Mouse (Mus musculus): Measurements from ENCODE around the gene Strn. TPM values are rescaled to one million over a fixed set of nuclear protein-coding genes. Genes with fewer than 3 reads are reported as not detected.

The Strn gene
- polyA plus RNA-seq, 1 experiment from 2014 or later: 5.6 TPM

DNA sequence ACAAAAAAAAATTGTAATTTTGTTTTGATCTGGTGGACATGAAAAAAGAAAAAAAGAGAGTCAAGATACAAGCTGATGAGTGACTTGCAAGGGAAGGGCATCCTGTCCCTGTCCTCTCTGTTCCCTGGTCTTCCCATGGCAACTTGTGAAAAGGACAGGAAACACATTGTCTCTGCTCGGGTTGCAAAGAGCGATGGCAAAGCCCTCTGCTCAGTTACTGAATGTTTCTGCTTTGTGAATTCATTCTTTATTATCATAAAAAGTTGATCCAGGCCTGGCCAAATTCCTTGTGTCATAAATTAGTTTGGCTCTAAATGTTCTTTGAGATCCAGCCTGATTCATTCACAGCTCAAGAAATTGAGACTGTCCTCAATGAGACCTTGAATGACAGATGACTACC, 775 bp upstream of the Strn start:
- ATAC-seq (replicated peaks; ENCODE audit: low FRiP score): no peak
- Histone ChIP-seq H3K4me3 (replicated peaks) (no peak overlapping the region), H3K27me3 (no peaks in the 10 kb centered on the region), H3K27ac (peak overlapping the region; percentile 52; the same call in 1 of the 2 replicates), H3K4me2 (no peak overlapping the region), H3K4me1 (peaks cover 21% of the 10 kb centered on the region), H3K36me3 (no peaks in the 10 kb centered on the region), H3K9me3 (replicated peaks) (no peaks in the 10 kb centered on the region), H3K9ac (no peak overlapping the region)
- 27% methylated on average over 2 of the region's 2 CpGs for WGBS

DNA sequence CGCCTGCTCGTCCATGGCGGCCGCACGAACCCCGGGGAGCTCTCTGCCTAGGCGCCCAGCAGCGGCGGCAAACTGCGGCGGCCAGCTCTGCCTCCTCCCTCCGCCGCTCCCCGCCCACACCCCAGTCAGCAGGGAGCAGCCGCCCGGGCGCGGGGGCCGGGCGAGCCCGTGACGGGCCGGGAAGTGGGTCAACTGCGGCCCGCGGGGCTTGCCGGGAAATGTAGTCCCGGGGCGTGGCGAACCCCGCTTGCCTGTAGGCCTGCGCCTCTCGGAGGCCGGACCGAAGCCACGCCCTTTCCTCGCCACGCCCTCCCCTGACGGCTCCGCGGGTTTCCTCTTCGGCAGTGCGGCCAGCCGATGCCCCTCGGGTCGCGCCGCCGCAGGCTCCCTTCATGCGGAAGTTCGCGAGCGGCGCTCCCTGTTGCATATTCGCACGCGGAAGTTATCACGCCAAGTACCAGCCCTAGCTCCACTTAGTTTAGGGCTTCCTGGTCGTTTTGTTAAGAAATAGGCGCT, 465 bp downstream of the Strn start:
- Histone ChIP-seq H3K9ac (peak overlapping the region; percentile 89), H3K36me3 (no peaks in the 10 kb centered on the region), H3K4me1 (peaks cover 26% of the 10 kb centered on the region), H3K27me3 (no peaks in the 10 kb centered on the region), H3K9me3 (replicated peaks) (no peaks in the 10 kb centered on the region), H3K4me2 (peak overlapping the region; percentile 83), H3K4me3 (replicated peaks) (peak overlapping the region; percentile 98), H3K27ac (peak overlapping the region; percentile 96)
- peak; percentile 99 for ATAC-seq (replicated peaks; ENCODE audit: low FRiP score)
- under 1% methylated on average over 59 of the region's 60 CpGs for WGBS

DNA sequence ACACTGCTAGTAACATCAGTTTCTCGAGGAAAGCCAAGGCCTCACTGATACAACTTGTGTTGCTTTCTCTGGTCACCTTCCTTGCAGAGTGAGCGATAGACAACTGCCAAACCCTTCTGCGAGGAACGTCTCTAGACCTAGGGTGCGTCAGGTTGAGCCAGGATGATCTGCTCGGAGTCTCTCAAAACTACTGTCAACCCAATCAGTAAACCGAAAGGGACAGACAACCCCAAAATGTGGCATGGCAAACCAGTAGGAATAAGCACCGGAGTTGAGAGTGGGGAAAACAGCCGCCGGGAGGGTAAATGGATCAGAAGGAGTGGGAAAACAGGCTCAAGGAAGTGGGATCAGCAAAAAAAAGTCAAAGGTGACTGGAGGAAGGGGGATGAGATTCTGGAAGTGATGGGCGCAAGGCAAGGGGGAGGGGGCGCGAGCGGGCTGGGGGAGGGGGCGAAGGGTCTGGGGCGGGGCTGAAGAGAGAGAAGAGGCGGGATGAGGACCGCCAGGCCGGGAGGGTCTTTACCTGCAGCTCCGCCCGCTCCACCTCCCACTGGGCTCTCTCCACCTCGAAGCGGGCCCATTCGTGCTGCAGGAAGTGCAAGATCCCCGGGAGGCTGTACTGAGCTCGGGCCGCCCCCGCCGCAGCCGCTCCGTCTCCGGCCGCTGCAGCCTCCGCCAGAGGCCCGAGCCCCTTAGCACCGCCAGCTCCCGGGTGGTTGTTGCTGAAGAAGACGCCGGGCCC, 1.1 kb downstream of the Strn start:
- H3K9ac ChIP-seq: peak overlapping the region; percentile 89
- H3K4me1 ChIP-seq: peaks cover 26% of the 10 kb centered on the region
- H3K36me3 ChIP-seq: no peaks in the 10 kb centered on the region
- under 1% methylated on average over 33 of the region's 39 CpGs for WGBS
- peak; percentile 87 for ATAC-seq (replicated peaks; ENCODE audit: low FRiP score)
- H3K4me2 ChIP-seq: peak overlapping the region; percentile 83
- peak overlapping the region; percentile 98 for H3K4me3 ChIP-seq (replicated peaks)
- no peaks in the 10 kb centered on the region for H3K9me3 ChIP-seq (replicated peaks)
- peak overlapping the region; percentile 96 for H3K27ac ChIP-seq
- no peaks in the 10 kb centered on the region for H3K27me3 ChIP-seq

DNA sequence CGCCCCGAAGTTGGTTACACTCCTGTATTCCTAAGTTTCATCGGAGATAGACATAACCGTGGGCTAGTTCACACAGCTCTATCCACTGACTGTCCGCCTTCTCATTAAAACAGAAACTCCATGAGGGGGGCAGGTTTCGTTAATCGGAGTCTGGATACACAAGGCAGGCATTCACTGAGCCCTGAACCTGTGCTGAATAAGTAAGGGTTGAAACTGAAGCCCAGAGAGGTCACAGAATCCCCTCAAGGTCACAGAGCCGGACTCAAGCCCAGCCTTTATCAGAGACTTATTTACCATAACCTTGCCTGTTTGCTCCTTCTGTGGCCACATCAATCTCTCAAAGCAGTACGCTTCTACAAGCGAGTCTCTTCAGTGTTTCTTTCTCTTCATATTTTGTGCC, 2.2 kb downstream of the Strn start:
- Histone ChIP-seq H3K36me3 (no peaks in the 10 kb centered on the region), H3K27ac (no peak overlapping the region), H3K4me3 (replicated peaks) (peak overlapping the region; percentile 98), H3K9ac (no peak overlapping the region), H3K27me3 (no peaks in the 10 kb centered on the region), H3K9me3 (replicated peaks) (no peaks in the 10 kb centered on the region), H3K4me1 (peaks cover 26% of the 10 kb centered on the region), H3K4me2 (peak overlapping the region; percentile 83)
- 70% methylated on average over 10 of the region's 10 CpGs for WGBS
- ATAC-seq (replicated peaks; ENCODE audit: low FRiP score): no peak

DNA sequence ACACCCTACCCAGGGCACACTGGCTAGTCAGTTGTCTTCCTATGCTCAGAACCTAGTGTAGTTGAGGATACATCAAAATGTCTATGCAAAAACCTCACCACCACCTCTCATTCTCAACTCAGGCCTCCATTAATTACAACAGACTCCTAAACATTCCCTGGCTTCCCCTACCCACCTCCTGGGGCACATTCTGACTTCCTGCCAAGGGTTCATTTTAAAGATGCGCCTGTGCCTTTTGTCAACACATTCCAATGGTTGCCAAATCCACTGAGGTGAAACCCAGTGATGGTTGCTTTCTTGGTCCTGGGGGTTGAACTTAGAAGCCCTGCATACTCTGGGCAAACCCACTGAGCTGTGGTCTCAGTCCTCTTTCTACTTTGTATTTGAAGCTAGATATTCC, 4.9 kb downstream of the Strn start:
- H3K27ac ChIP-seq: no peak overlapping the region
- H3K9ac ChIP-seq: no peak overlapping the region
- H3K4me1 ChIP-seq: peaks cover 25% of the 10 kb centered on the region
- no peaks in the 10 kb centered on the region for H3K27me3 ChIP-seq
- H3K4me2 ChIP-seq: no peak overlapping the region
- H3K4me3 ChIP-seq (replicated peaks): no peak overlapping the region
- H3K36me3 ChIP-seq: no peaks in the 10 kb centered on the region
- H3K9me3 ChIP-seq (replicated peaks): no peaks in the 10 kb centered on the region
- no peak for ATAC-seq (replicated peaks; ENCODE audit: low FRiP score)
- 78% methylated on average over 1 of the region's 1 CpGs for WGBS

DNA sequence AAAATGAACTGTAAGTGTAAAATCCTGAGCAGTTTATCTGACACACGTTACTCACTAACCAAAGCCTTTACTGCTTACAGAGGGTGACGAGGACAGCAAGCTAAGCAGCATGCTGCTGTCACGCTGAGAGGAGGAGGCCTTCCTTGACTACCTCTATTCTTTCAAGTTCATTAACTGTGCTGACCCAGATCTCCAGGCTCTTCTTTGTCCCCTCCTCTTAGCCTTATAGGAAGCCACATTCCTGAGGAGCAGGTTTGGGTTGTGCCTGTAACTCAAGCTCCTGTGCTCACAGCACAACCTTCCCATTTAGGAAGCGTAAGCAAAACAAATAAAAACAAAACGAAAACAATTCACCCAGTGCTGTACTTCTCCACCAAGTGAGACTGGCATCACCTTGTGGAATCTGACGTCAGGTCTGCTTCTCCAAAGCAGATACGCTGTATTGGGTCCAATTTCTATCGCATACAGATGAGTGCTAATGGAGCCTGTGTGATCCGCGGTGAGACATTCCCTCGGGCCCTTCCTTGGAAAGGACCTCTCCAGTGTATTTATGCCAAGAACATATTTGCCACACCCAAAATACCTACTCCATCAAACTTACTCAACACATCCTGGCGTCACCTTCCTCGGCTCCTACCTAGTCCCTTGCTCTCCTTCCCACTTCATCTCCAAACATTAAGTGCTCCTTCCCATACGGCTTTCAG, 10.1 kb downstream of the Strn start:
- ATAC-seq (replicated peaks; ENCODE audit: low FRiP score): peak; percentile 87
- H3K9ac ChIP-seq: no peak overlapping the region
- peak overlapping the region; percentile 37; the same call in 1 of the 2 replicates for H3K27ac ChIP-seq
- H3K4me1 ChIP-seq: peaks cover 16% of the 10 kb centered on the region
- no peak overlapping the region for H3K4me3 ChIP-seq (replicated peaks)
- 59% methylated on average over 14 of the region's 14 CpGs for WGBS
- H3K27me3 ChIP-seq: no peaks in the 10 kb centered on the region
- no peaks in the 10 kb centered on the region for H3K9me3 ChIP-seq (replicated peaks)
- H3K4me2 ChIP-seq: 0 out of 2 replicates have a peak overlapping the region, but pooled peaks have one; percentile 17
- no peaks in the 10 kb centered on the region for H3K36me3 ChIP-seq

DNA sequence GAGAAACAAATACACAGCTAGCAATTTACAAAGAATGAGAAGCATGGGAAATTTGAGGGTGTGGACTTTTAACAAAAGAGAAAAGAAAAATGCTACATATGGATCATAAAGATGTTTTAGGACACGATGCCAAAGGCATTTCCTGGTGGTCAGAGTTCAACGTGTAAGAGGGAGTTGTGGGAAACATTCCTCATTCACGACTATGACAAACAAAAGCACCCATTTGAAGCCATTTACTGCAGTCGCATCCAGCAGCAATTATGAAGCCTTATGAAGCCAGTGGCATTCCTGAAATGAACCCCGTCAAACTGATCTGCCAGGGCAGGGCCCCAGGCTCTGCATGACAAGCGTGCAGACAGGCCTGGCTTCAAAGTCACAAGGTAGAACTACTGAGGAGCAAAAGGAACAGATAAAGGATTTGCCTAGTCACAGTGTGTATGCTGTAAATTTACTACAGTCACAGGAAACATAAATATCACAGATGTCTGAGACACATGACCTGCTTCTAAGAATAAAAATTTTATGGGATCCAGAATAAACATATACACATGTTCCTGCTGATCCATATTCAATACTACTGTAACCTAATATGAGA, 12.4 kb downstream of the Strn start:
- Histone ChIP-seq H3K9ac (no peak overlapping the region), H3K36me3 (no peaks in the 10 kb centered on the region), H3K9me3 (replicated peaks) (no peaks in the 10 kb centered on the region), H3K27ac (peak overlapping the region; percentile 49), H3K4me1 (peaks cover 16% of the 10 kb centered on the region), H3K4me2 (no peak overlapping the region), H3K4me3 (replicated peaks) (no peak overlapping the region), H3K27me3 (no peaks in the 10 kb centered on the region)
- WGBS: 47% methylated on average over 6 of the region's 6 CpGs
- ATAC-seq (replicated peaks; ENCODE audit: low FRiP score): 0 out of 2 replicates have a peak, but pooled peaks have one; percentile 57

DNA sequence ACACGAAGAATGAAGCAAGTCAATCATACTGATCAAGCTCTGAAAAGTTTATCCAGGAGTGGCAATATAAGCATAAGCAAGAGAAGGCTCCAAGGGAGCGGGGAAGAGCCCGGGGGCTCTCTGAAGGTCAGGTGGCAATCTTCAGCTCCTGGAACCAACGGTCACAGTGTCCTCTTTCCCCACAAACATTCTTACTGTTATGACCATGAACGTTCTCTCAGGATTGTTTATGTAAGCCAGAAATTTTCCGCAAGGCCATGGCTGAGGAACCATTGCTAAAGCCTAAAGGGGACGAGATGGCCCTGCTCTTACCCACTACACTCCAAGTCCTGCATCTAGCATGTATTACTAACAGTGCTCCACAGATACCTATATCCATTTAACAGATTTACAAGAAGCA, 15.3 kb downstream of the Strn start:
- WGBS: 82% methylated on average over 7 of the region's 7 CpGs
- peaks cover 10% of the 10 kb centered on the region for H3K4me1 ChIP-seq
- no peak overlapping the region for H3K9ac ChIP-seq
- H3K27me3 ChIP-seq: no peaks in the 10 kb centered on the region
- peaks cover 9% of the 10 kb centered on the region for H3K36me3 ChIP-seq
- no peak overlapping the region for H3K27ac ChIP-seq
- no peak overlapping the region for H3K4me2 ChIP-seq
- H3K9me3 ChIP-seq (replicated peaks): no peaks in the 10 kb centered on the region
- no peak overlapping the region for H3K4me3 ChIP-seq (replicated peaks)
- ATAC-seq (replicated peaks; ENCODE audit: low FRiP score): no peak

DNA sequence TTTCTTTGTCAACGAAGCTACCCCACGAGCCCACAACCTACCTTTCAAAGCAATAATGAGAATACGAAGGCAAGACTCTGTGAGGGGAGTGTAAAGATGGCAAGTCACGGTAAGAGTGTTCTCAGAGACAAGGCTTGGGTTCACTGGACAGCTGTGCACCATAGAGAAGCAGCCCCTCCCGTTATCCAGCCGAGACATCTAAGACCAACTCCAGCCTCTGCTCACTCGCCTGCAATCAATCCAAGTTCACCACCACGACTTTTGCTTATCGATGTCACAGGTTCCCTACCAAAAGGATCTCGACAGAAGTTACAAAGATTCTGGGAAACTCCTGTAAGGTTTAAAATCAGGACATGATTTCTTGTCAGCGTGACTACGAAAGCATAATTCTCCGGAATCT, 17.9 kb downstream of the Strn start:
- H3K4me3 ChIP-seq (replicated peaks): no peak overlapping the region
- H3K9me3 ChIP-seq (replicated peaks): no peaks in the 10 kb centered on the region
- H3K4me1 ChIP-seq: no peaks in the 10 kb centered on the region
- no peaks in the 10 kb centered on the region for H3K27me3 ChIP-seq
- H3K4me2 ChIP-seq: no peak overlapping the region
- H3K27ac ChIP-seq: no peak overlapping the region
- peaks cover 9% of the 10 kb centered on the region for H3K36me3 ChIP-seq
- H3K9ac ChIP-seq: no peak overlapping the region
- no peak for ATAC-seq (replicated peaks; ENCODE audit: low FRiP score)
- 90% methylated on average over 13 of the region's 13 CpGs for WGBS

DNA sequence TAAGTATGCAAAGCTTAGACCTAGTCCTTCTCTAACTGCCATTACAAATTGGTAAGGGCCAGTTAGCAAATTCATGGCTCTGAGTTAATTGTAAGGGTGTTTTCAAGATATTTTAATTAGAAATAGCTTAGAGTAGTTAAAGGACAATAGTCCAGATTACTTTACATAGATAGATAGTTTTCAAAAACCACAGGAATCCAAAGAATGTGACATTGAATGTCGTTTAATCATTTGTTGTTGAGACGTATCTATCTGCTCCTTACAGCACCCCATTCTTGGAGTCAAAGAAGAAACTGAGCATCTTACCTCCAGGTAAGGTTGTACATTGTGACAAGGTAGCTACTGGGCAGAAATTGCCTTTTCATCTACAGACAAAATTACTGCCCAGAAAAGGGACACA, 26.7 kb downstream of the Strn start:
- Histone ChIP-seq H3K36me3 (peaks cover 6% of the 10 kb centered on the region; the same call in 1 of the 2 replicates), H3K4me1 (0 out of 2 replicates have a peak, but pooled peaks cover 2% of the 10 kb centered on the region), H3K4me3 (replicated peaks) (no peak overlapping the region), H3K27ac (no peak overlapping the region), H3K9ac (no peak overlapping the region), H3K27me3 (no peaks in the 10 kb centered on the region), H3K4me2 (no peak overlapping the region), H3K9me3 (replicated peaks) (peaks cover 3% of the 10 kb centered on the region; the same call in 1 of the 2 replicates)
- ATAC-seq (replicated peaks; ENCODE audit: low FRiP score): no peak
- whole genome bisulfite sequencing: 74% methylated on average over 2 of the region's 2 CpGs

DNA sequence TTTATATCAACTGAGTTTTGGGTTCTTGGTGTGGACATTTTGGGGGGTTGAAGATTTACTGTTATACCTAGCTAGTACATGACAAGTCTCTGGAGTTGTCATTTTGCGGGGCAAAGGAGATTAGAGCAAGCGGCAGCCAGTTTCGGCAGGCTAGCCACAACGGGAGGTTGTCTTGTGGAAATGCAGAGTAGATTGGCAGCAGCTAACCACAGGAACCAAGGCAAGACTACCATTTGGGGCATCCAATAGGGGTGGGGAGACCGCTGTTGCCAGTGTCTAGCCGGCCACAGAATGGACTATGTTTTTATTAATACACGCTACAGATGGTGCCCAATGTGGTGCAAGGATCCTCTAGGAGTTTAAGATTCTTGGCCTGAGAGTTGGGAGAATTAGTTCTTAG, 28.6 kb downstream of the Strn start:
- no peak for ATAC-seq (replicated peaks; ENCODE audit: low FRiP score)
- Histone ChIP-seq H3K36me3 (peaks cover 6% of the 10 kb centered on the region; the same call in 1 of the 2 replicates), H3K9me3 (replicated peaks) (peaks cover 3% of the 10 kb centered on the region; the same call in 1 of the 2 replicates), H3K4me3 (replicated peaks) (no peak overlapping the region), H3K4me2 (no peak overlapping the region), H3K4me1 (0 out of 2 replicates have a peak, but pooled peaks cover 2% of the 10 kb centered on the region), H3K9ac (no peak overlapping the region), H3K27me3 (no peaks in the 10 kb centered on the region), H3K27ac (no peak overlapping the region)
- 89% methylated on average over 7 of the region's 7 CpGs for WGBS

DNA sequence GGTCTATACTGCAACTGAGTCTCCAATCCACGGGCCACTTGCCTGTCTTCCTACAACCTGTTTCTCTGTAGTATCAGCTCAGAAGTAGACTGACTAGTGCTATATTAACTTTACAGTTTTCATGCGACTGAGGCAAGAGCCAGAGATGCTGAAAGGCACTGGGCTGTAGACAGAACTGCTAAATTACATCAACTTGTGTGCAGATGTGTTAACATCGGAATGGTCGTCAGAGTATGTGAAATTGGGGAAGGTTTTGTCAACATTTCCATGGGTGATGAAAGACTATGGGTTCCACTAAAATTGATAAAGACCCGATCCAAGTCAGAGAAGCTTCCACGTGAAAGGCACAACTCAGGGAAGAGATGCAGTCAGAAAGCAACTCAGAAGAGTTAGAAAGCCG, 34.0 kb downstream of the Strn start:
- no peak overlapping the region for H3K9ac ChIP-seq
- H3K36me3 ChIP-seq: peaks cover 19% of the 10 kb centered on the region; the same call in 1 of the 2 replicates
- WGBS: 92% methylated on average over 7 of the region's 7 CpGs
- ATAC-seq (replicated peaks; ENCODE audit: low FRiP score): no peak
- H3K4me1 ChIP-seq: 0 out of 2 replicates have a peak, but pooled peaks cover 2% of the 10 kb centered on the region
- peaks cover 3% of the 10 kb centered on the region; the same call in 1 of the 2 replicates for H3K9me3 ChIP-seq (replicated peaks)
- no peak overlapping the region for H3K4me3 ChIP-seq (replicated peaks)
- H3K4me2 ChIP-seq: no peak overlapping the region
- H3K27ac ChIP-seq: no peak overlapping the region
- H3K27me3 ChIP-seq: no peaks in the 10 kb centered on the region

Measured in kidney, embryonic 15.5 days (tissue).